Mouse (Mus musculus): Measurements from ENCODE around the gene Mpeg1. TPM values are rescaled to one million over a fixed set of nuclear protein-coding genes. Genes with fewer than 3 reads are reported as not detected.

Mpeg1 gene
- polyA plus RNA-seq, 1 experiment from 2014 or later, result 0.19 TPM

- in situ Hi-C loops (cut with MboI; ENCODE audit: low pct_unique_long_range_greater_than_20kb), result loop anchor here (25.0 kb wide), 2 partner anchors 584 to 709 kb away; partner anchors contain the start of gene Patl1
- no peak for TF ChIP-seq CTCF (IDR thresholded peaks at IDR 0.05)
- POLR2A ChIA-PET, result no interaction called here
- ATAC-seq (no peak), DNase-seq (ENCODE audit: low read depth, low spot score) (no peak)
- CTCF ChIA-PET, result interaction anchor here (0.8 to 8.0 kb wide), 4 partner anchors 10 to 30 kb away, joined by 3 to 49 read pairs (median 4); no protein-coding TSS in a partner anchor
- no peaks in the 10 kb centered on the region for H3K27me3 ChIP-seq
Measured at GRCm38 (mm10) chr19:12496241-12496640, 35.7 kb downstream of the Mpeg1 start.

- POLR2A ChIA-PET, result interaction anchor here (1.3 kb wide), 1 partner anchor 25 kb away, joined by 4 read pairs; no protein-coding TSS in a partner anchor
Measured at GRCm38 (mm10) chr19:12497909-12498308, 37.3 kb downstream of the Mpeg1 start.

GRCm38 (mm10) chr19:12498321-12498720, 37.7 kb downstream of the Mpeg1 start:
- H3K27me3 ChIP-seq, result no peaks in the 10 kb centered on the region
- ChIA-PET CTCF (interaction anchor here (1.7 to 8.0 kb wide), 4 partner anchors 8 to 35 kb away, joined by 8 to 119 read pairs (median 52); no protein-coding TSS in a partner anchor), POLR2A (interaction anchor here (0.7 to 1.3 kb wide), 2 partner anchors 14 to 25 kb away, joined by 3 to 4 read pairs; no protein-coding TSS in a partner anchor)
- ATAC-seq, result no peak
- in situ Hi-C loops (cut with MboI; ENCODE audit: low pct_unique_long_range_greater_than_20kb), result loop anchor here (25.0 kb wide), 2 partner anchors 586 to 711 kb away; partner anchors contain the start of gene Patl1
- no peak for DNase-seq (ENCODE audit: low read depth, low spot score)
- no peak for TF ChIP-seq CTCF (IDR thresholded peaks at IDR 0.05)

More at GRCm38 (mm10) chr19:12497909-12498308, 37.3 kb downstream of the Mpeg1 start:
- no peaks in the 10 kb centered on the region for H3K27me3 ChIP-seq
- CTCF ChIA-PET, result interaction anchor here (1.7 to 8.0 kb wide), 4 partner anchors 8 to 35 kb away, joined by 8 to 119 read pairs (median 52); no protein-coding TSS in a partner anchor
- TF ChIP-seq CTCF (IDR thresholded peaks at IDR 0.05), result no peak
- in situ Hi-C loops (cut with MboI; ENCODE audit: low pct_unique_long_range_greater_than_20kb), result loop anchor here (25.0 kb wide), 2 partner anchors 586 to 711 kb away; partner anchors contain the start of gene Patl1
- no peak for ATAC-seq
- DNase-seq (ENCODE audit: low read depth, low spot score), result no peak

- DNase-seq (ENCODE audit: low read depth, low spot score), result no peak
- in situ Hi-C loops (cut with MboI; ENCODE audit: low pct_unique_long_range_greater_than_20kb), result loop anchor here (25.0 kb wide), 2 partner anchors 587 to 712 kb away; partner anchors contain the start of gene Patl1
- no peak for TF ChIP-seq CTCF (IDR thresholded peaks at IDR 0.05)
- H3K27me3 ChIP-seq, result no peaks in the 10 kb centered on the region
- POLR2A ChIA-PET, result interaction anchor here (0.5 to 1.0 kb wide), 3 partner anchors 15 to 156 kb away, joined by 3 read pairs; no protein-coding TSS in a partner anchor
- no peak for ATAC-seq
- CTCF ChIA-PET, result interaction anchor here (1.7 to 8.0 kb wide), 4 partner anchors 9 to 36 kb away, joined by 8 to 119 read pairs (median 52); no protein-coding TSS in a partner anchor
Measured at GRCm38 (mm10) chr19:12498941-12499340, 38.4 kb downstream of the Mpeg1 start.

GRCm38 (mm10) chr19:12499485-12499884, 38.9 kb downstream of the Mpeg1 start:
- TF ChIP-seq CTCF (IDR thresholded peaks at IDR 0.05), result no peak

GRCm38 (mm10) chr19:12500124-12500523, 39.5 kb downstream of the Mpeg1 start:
- no peaks in the 10 kb centered on the region for H3K27me3 ChIP-seq
- CTCF ChIA-PET, result interaction anchor here (1.0 to 8.0 kb wide), 10 partner anchors 9 to 366 kb away, joined by 3 to 119 read pairs (median 6); no protein-coding TSS in a partner anchor
- DNase-seq (ENCODE audit: low read depth, low spot score), result no peak
- TF ChIP-seq CTCF (IDR thresholded peaks at IDR 0.05), result no peak
- in situ Hi-C loops (cut with MboI; ENCODE audit: low pct_unique_long_range_greater_than_20kb), result loop anchor here (5.0 kb wide), 2 partner anchors 33 to 68 kb away; no protein-coding TSS in a partner anchor
- POLR2A ChIA-PET, result interaction anchor here (0.6 to 1.8 kb wide), 6 partner anchors 12 to 74 kb away, joined by 3 to 15 read pairs (median 4); no protein-coding TSS in a partner anchor
- no peak for ATAC-seq

More at GRCm38 (mm10) chr19:12499485-12499884, 38.9 kb downstream of the Mpeg1 start:
- CTCF ChIA-PET, result interaction anchor here (1.6 to 8.0 kb wide), 6 partner anchors 9 to 69 kb away, joined by 6 to 119 read pairs (median 46); no protein-coding TSS in a partner anchor
- POLR2A ChIA-PET, result interaction anchor here (0.5 to 1.0 kb wide), 3 partner anchors 23 to 155 kb away, joined by 3 read pairs; no protein-coding TSS in a partner anchor
- H3K27me3 ChIP-seq, result no peaks in the 10 kb centered on the region
- in situ Hi-C loops (cut with MboI; ENCODE audit: low pct_unique_long_range_greater_than_20kb), result loop anchor here (25.0 kb wide), 2 partner anchors 587 to 712 kb away; partner anchors contain the start of gene Patl1
- no peak for ATAC-seq
- DNase-seq (ENCODE audit: low read depth, low spot score), result no peak

GRCm38 (mm10) chr19:12500881-12501311, 40.3 kb downstream of the Mpeg1 start:
- DNase-seq (ENCODE audit: low read depth, low spot score) (no peak), ATAC-seq (peak; percentile 86)
- no peaks in the 10 kb centered on the region for H3K27me3 ChIP-seq
- no peak for TF ChIP-seq CTCF (IDR thresholded peaks at IDR 0.05)
- in situ Hi-C loops (cut with MboI; ENCODE audit: low pct_unique_long_range_greater_than_20kb), result loop anchor here (5.0 kb wide), 2 partner anchors 34 to 69 kb away; no protein-coding TSS in a partner anchor
- POLR2A ChIA-PET, result interaction anchor here (0.8 to 2.2 kb wide), 7 partner anchors 13 to 293 kb away, joined by 3 to 15 read pairs (median 6); no protein-coding TSS in a partner anchor
- CTCF ChIA-PET, result interaction anchor here (1.0 to 8.0 kb wide), 11 partner anchors 9 to 367 kb away, joined by 3 to 119 read pairs (median 6); no protein-coding TSS in a partner anchor

GRCm38 (mm10) chr19:12501370-12502347, 41.1 kb downstream of the Mpeg1 start, which contains the start of gene Dtx4:
Gene Dtx4 (minus strand): TSS chr19:12501454.
- in situ Hi-C loops (cut with MboI; ENCODE audit: low pct_unique_long_range_greater_than_20kb), result loop anchor here (5.0 kb wide), 2 partner anchors 34 to 69 kb away; no protein-coding TSS in a partner anchor
- no peaks in the 10 kb centered on the region for H3K27me3 ChIP-seq
- peak; percentile 95 for TF ChIP-seq CTCF (IDR thresholded peaks at IDR 0.05)
- DNase-seq (ENCODE audit: low read depth, low spot score) (no peak), ATAC-seq (peak; percentile 93)
- ChIA-PET POLR2A (interaction anchor here (0.7 to 2.2 kb wide), 11 partner anchors 13 to 378 kb away, joined by 3 to 15 read pairs (median 5); no protein-coding TSS in a partner anchor), CTCF (interaction anchor here (0.6 to 8.0 kb wide), 23 partner anchors 8 to 465 kb away, joined by 3 to 119 read pairs (median 6); no protein-coding TSS in a partner anchor)

- POLR2A ChIA-PET, result interaction anchor here (1.0 to 2.2 kb wide), 2 partner anchors 34 to 40 kb away, joined by 3 to 8 read pairs; no protein-coding TSS in a partner anchor
- in situ Hi-C loops (cut with MboI; ENCODE audit: low pct_unique_long_range_greater_than_20kb), result loop anchor here (5.0 kb wide), 2 partner anchors 35 to 70 kb away; no protein-coding TSS in a partner anchor
- ATAC-seq (no peak), DNase-seq (ENCODE audit: low read depth, low spot score) (no peak)
- H3K27me3 ChIP-seq, result no peaks in the 10 kb centered on the region
- CTCF ChIA-PET, result interaction anchor here (1.1 to 6.2 kb wide), 14 partner anchors 10 to 466 kb away, joined by 3 to 119 read pairs (median 5); no protein-coding TSS in a partner anchor
- no peak for TF ChIP-seq CTCF (IDR thresholded peaks at IDR 0.05)
Measured at GRCm38 (mm10) chr19:12502756-12503155, 42.2 kb downstream of the Mpeg1 start.

All from Patski (cell line).